Mouse (Mus musculus) cerebellum, postnatal 4 days (tissue): Measurements from ENCODE around the gene Olfr237-ps1.
"Not testable (repeated sequence)": the region's sequence is repeated elsewhere in the genome, so short reads cannot be mapped to it uniquely, and the experiment has no call there.

Source experiments
- DNase-seq, 2 experiments: peaks; one replicate each; pipeline ENCODE4 v3.0.0; 2022; ENCODE audit warnings: low spot score in 2 of 2, mixed read lengths in 1 of 2

The Olfr237-ps1 gene

GRCm38 (mm10) chr6:43146267-43146666 lies at the start of gene Olfr237-ps1:
TSS of gene Olfr237-ps1 (plus strand) at chr6:43146567.
- DNase-seq = not testable (repeated sequence)

GRCm38 (mm10) chr6:43106069-43106468 lies 40.3 kb upstream of the Olfr237-ps1 start, which contains the start of gene Olfr441:
TSS of gene Olfr441 (plus strand) at chr6:43106369.
- DNase-seq = not testable (repeated sequence)

- DNase-seq = no peak
Observed at GRCm38 (mm10) chr6:43159502-43159901, 13.1 kb downstream of the Olfr237-ps1 start.

GRCm38 (mm10) chr6:43162982-43163381 lies 16.6 kb downstream of the Olfr237-ps1 start, which contains the start of gene Olfr437:
TSS of gene Olfr437 (plus strand) at chr6:43163282.
- DNase-seq = no peak

- DNase-seq = no peak
Observed at GRCm38 (mm10) chr6:43167246-43167645, 20.9 kb downstream of the Olfr237-ps1 start.

GRCm38 (mm10) chr6:43171840-43172239 lies 25.5 kb downstream of the Olfr237-ps1 start, which contains the start of gene Olfr13:
TSS of gene Olfr13 (plus strand) at chr6:43172140.
- DNase-seq = no peak

GRCm38 (mm10) chr6:43178129-43178528 lies 31.8 kb downstream of the Olfr237-ps1 start:
- no peak for DNase-seq

GRCm38 (mm10) chr6:43178584-43179501 lies 32.5 kb downstream of the Olfr237-ps1 start:
- no peak for DNase-seq

GRCm38 (mm10) chr6:43190986-43191385 lies 44.6 kb downstream of the Olfr237-ps1 start:
- no peak for DNase-seq

GRCm38 (mm10) chr6:43196781-43197180 lies 50.4 kb downstream of the Olfr237-ps1 start, which contains the start of gene Olfr435:
TSS of gene Olfr435 (plus strand) at chr6:43197146.
- no peak for DNase-seq

- no peak for DNase-seq
Observed at GRCm38 (mm10) chr6:43198094-43198493, 51.7 kb downstream of the Olfr237-ps1 start.

GRCm38 (mm10) chr6:43202786-43203185 lies 56.4 kb downstream of the Olfr237-ps1 start:
- no peak for DNase-seq

GRCm38 (mm10) chr6:43205355-43205754 lies 59.0 kb downstream of the Olfr237-ps1 start:
- DNase-seq = no peak
